Mouse (Mus musculus) retina, adult 2 months (tissue): ENCODE results near the gene Gm42791.

ENCODE experiments used
- DNase-seq: peaks from one replicate; pipeline ENCODE4 v3.0.0-alpha.2; 2012; ENCODE audit warnings: low read depth, low spot score

The Gm42791 gene

GRCm38 (mm10) chr5:148888032-148888431 is 106.9 kb downstream of the Gm42791 start:
- no peak for DNase-seq

GRCm38 (mm10) chr5:148885821-148886609 is 108.9 kb downstream of the Gm42791 start:
- no peak for DNase-seq

- no peak for DNase-seq
Observed at GRCm38 (mm10) chr5:148883671-148884070, 111.3 kb downstream of the Gm42791 start.

- no peak for DNase-seq
Observed at GRCm38 (mm10) chr5:148879218-148879617, 115.7 kb downstream of the Gm42791 start.

GRCm38 (mm10) chr5:148873116-148873515 is 121.8 kb downstream of the Gm42791 start:
- no peak for DNase-seq

- DNase-seq, result no peak
Observed at GRCm38 (mm10) chr5:148869583-148869982, 125.4 kb downstream of the Gm42791 start.

GRCm38 (mm10) chr5:148867766-148868165 is 127.2 kb downstream of the Gm42791 start:
- no peak for DNase-seq

- no peak for DNase-seq
Observed at GRCm38 (mm10) chr5:148867171-148867570, 127.8 kb downstream of the Gm42791 start.

- no peak for DNase-seq
Observed at GRCm38 (mm10) chr5:148866571-148866970, 128.4 kb downstream of the Gm42791 start.

- DNase-seq, result no peak
Observed at GRCm38 (mm10) chr5:148863409-148863808, 131.5 kb downstream of the Gm42791 start.

- no peak for DNase-seq
Observed at GRCm38 (mm10) chr5:148862853-148863252, 132.1 kb downstream of the Gm42791 start.

- no peak for DNase-seq
Observed at GRCm38 (mm10) chr5:148862136-148862535, 132.8 kb downstream of the Gm42791 start.

GRCm38 (mm10) chr5:148857522-148857921 is 137.4 kb downstream of the Gm42791 start:
- no peak for DNase-seq

- DNase-seq, result no peak
Observed at GRCm38 (mm10) chr5:148855047-148855446, 139.9 kb downstream of the Gm42791 start.

GRCm38 (mm10) chr5:148854166-148854565 is 140.8 kb downstream of the Gm42791 start:
- DNase-seq, result no peak

GRCm38 (mm10) chr5:148849516-148849915 is 145.4 kb downstream of the Gm42791 start:
- DNase-seq, result no peak

- DNase-seq, result no peak
Observed at GRCm38 (mm10) chr5:148847032-148847431, 147.9 kb downstream of the Gm42791 start.
